Mouse (Mus musculus) layer of hippocampus, adult 6 months (tissue): ENCODE measurements around the gene B4galt1. TPM values are rescaled to one million over a fixed set of nuclear protein-coding genes. Genes with fewer than 3 reads are reported as not detected.

ENCODE experiments used
- long read RNA-seq, 2 experiments: library from polyadenylated mRNA; unstranded; transcript quantifications; one replicate each; pipeline ENCODE4 v2.0.0; 2019 to 2020
- microRNA-seq: library from miRNA; unstranded; fragments of <30 nt; microRNA quantifications from one replicate; pipeline ENCODE4 v1.2.0, GENCODE M21; 2020
- polyA plus RNA-seq: library from polyadenylated mRNA; unstranded; fragments of <200 nt; fragmentation: Nextera tagmentation; gene quantifications from 2 replicates; pipeline ENCODE4 v1.2.3, GENCODE M21; 2021

The B4galt1 gene
- polyA plus RNA-seq = 5.3 and 11.2 TPM in 2 replicates
- long read RNA-seq, experiment 1, partial matches to known transcripts = 0 of 4 reads
- long read RNA-seq, experiment 1, other reads (novel, unspliced or antisense) = 3 of 4 reads
- long read RNA-seq, experiment 2, partial matches to known transcripts = 0 of 5 reads
- long read RNA-seq, experiment 2, other reads (novel, unspliced or antisense) = 3 of 5 reads

GRCm38 (mm10) chr4:40853565-40854386 is at the start of gene B4galt1:
Gene B4galt1 (minus strand): TSS chr4:40854005.

GRCm38 (mm10) chr4:40757780-40758420 is 95.9 kb downstream of the B4galt1 start, which contains the start of gene Smu1:
Gene Smu1 (minus strand): TSS chr4:40757923.

Small RNA genes lying within 50 kb of the gene (microRNA-seq; reads per million reads assigned to microRNA genes)
- gene Gm24112 (not detected), gene Gm25931 (not detected), gene Mir5123 (not detected)

Other genes with a start within 250 kb of the B4galt1 start
- 21.7 and 23.5 TPM in 2 replicates for gene Aptx, start 150.8 kb downstream of the B4galt1 start, polyA plus RNA-seq
- gene Dnaja1, start 131.9 kb downstream of the B4galt1 start, polyA plus RNA-seq = 480 and 564 TPM in 2 replicates
- 100 and 102 TPM in 2 replicates for gene Smu1, start 96.1 kb downstream of the B4galt1 start, polyA plus RNA-seq
- gene Spink4, start 66.0 kb upstream of the B4galt1 start, polyA plus RNA-seq = not detected in 2 replicates
- 62.8 and 75.0 TPM in 2 replicates for gene Bag1, start 94.3 kb upstream of the B4galt1 start, polyA plus RNA-seq
- gene Chmp5, start 94.4 kb upstream of the B4galt1 start, polyA plus RNA-seq = 146 and 162 TPM in 2 replicates
- 25.1 and 25.9 TPM in 2 replicates for gene Nfx1, start 116.9 kb upstream of the B4galt1 start, polyA plus RNA-seq
- gene Aqp7, start 194.1 kb upstream of the B4galt1 start, polyA plus RNA-seq = not detected in 2 replicates
- gene Aqp3, start 244.2 kb upstream of the B4galt1 start, polyA plus RNA-seq = not detected in 2 replicates